Mouse (Mus musculus) heart, postnatal 4 days (tissue): ENCODE measurements around the gene Plekha3. TPM values are rescaled to one million over a fixed set of nuclear protein-coding genes. Genes with fewer than 3 reads are reported as not detected.

Experiments used
- DNase-seq: peaks from one replicate; pipeline ENCODE4 v3.0.0; 2021
- total RNA-seq, 2 experiments: library from RNA; stranded (reverse); gene quantifications; 2 replicates each; pipeline ENCODE4 v1.2.3; 2021

Gene Plekha3
- 10 to 100 TPM; 21.5 to 22.5 TPM for total RNA-seq

- peak; percentile 85 for DNase-seq
These were observed at the start of gene Plekha3 for GRCm38 (mm10) chr2:76674725-76675427. Gene Plekha3, plus strand, starts transcription at chr2:76675281.

GRCm38 (mm10) chr2:76630293-76630692 is 44.8 kb upstream of the Plekha3 start:
- no peak for DNase-seq

- DNase-seq = no peak
These were observed 43.5 kb upstream of the Plekha3 start for GRCm38 (mm10) chr2:76631600-76631999.

- no peak for DNase-seq
These were observed 35.4 kb upstream of the Plekha3 start for GRCm38 (mm10) chr2:76639637-76640036.

GRCm38 (mm10) chr2:76643801-76644200 is 31.3 kb upstream of the Plekha3 start:
- DNase-seq = no peak

- no peak for DNase-seq
These were observed 27.6 kb upstream of the Plekha3 start for GRCm38 (mm10) chr2:76647441-76647869.

GRCm38 (mm10) chr2:76647883-76648570 is 27.1 kb upstream of the Plekha3 start, which contains the start of the genes Prkra and Pjvk:
Gene Prkra, minus strand, starts transcription at chr2:76648015.
Gene Pjvk, plus strand, starts transcription at chr2:76648476.
- peak; percentile 99 for DNase-seq

- peak; percentile 8 for DNase-seq
These were observed 26.4 kb upstream of the Plekha3 start for GRCm38 (mm10) chr2:76648666-76649141.

- no peak for DNase-seq
These were observed 22.0 kb upstream of the Plekha3 start for GRCm38 (mm10) chr2:76653070-76653469.

GRCm38 (mm10) chr2:76654646-76655045 is 20.4 kb upstream of the Plekha3 start:
- no peak for DNase-seq

GRCm38 (mm10) chr2:76655444-76655843 is 19.6 kb upstream of the Plekha3 start:
- DNase-seq = no peak

- DNase-seq = no peak
These were observed 19.1 kb upstream of the Plekha3 start for GRCm38 (mm10) chr2:76655982-76656381.

GRCm38 (mm10) chr2:76658551-76658950 is 16.5 kb upstream of the Plekha3 start:
- no peak for DNase-seq

- no peak for DNase-seq
These were observed 15.7 kb upstream of the Plekha3 start for GRCm38 (mm10) chr2:76659419-76659818.

GRCm38 (mm10) chr2:76665531-76665930 is 9.6 kb upstream of the Plekha3 start:
- no peak for DNase-seq

GRCm38 (mm10) chr2:76667200-76667599 is 7.9 kb upstream of the Plekha3 start:
- no peak for DNase-seq

- DNase-seq = no peak
These were observed 3.4 kb upstream of the Plekha3 start for GRCm38 (mm10) chr2:76671641-76672040.

- no peak for DNase-seq
These were observed 2.8 kb upstream of the Plekha3 start for GRCm38 (mm10) chr2:76672134-76672745.

GRCm38 (mm10) chr2:76672966-76673392 is 2.1 kb upstream of the Plekha3 start, which contains the start of gene Fkbp7:
Gene Fkbp7, minus strand, starts transcription at chr2:76673116.
- peak; percentile 93 for DNase-seq

- DNase-seq = peak; percentile 62
These were observed 1.5 kb upstream of the Plekha3 start for GRCm38 (mm10) chr2:76673472-76674081.

GRCm38 (mm10) chr2:76675451-76675850 is 370 bp downstream of the Plekha3 start:
- DNase-seq = peak; percentile 25

GRCm38 (mm10) chr2:76675949-76676348 is 868 bp downstream of the Plekha3 start:
- no peak for DNase-seq
